Mouse (Mus musculus) small intestine, adult 2 months (tissue): ENCODE results near the gene Sfmbt1.

Source experiments
- CTCF ChIP-seq: fragments of 200-500 bp; IDR thresholded peaks from 2 replicates; pipeline ENCODE4 v1.5.1; 2012; ENCODE audit warnings: low read depth, mild to moderate bottlenecking, control low read depth, inconsistent platforms, low read length, moderate library complexity, mixed read lengths; ENCODE audit not compliant: insufficient replicate concordance, insufficient read length; ENCODE audit errors: extremely low read depth
- POLR2A ChIP-seq: fragments of 200-500 bp; IDR thresholded peaks from 2 replicates; pipeline ENCODE4 v1.6.1; 2012; ENCODE audit warnings: low read depth, mild to moderate bottlenecking, control low read depth, inconsistent platforms, low read length, moderate library complexity

DNA sequence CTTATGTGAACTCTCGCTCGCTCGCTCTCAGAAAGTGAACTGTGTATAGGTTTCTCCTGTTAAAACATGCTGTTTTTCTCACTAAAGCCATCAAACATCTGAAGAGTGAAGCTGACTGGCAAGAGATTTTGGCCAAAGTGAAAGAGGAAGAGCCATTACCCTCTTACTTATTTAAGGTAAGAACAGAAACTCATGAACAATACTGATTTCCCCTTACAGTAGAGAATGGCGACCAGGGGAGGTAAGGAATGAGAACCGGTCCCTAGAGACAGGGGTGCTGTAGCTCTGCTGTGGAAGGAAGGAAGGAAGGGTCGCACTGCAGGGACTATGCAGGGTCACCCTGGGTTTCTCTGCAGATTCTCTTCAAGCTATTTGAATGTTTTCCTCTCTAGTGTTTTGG, 70.0 kb downstream of the Sfmbt1 start:
- TF ChIP-seq POLR2A (no peak), CTCF (no peak)
